Mouse (Mus musculus) liver, embryonic 14.5 days (tissue): ENCODE data around the gene 2810021J22Rik. TPM values are rescaled to one million over a fixed set of nuclear protein-coding genes. Genes with fewer than 3 reads are reported as not detected.

ENCODE experiments used
- ATAC-seq: fragments of 200-750 bp; cut with Nextera tagmentation; 2 replicates; pipeline ENCODE4 v1.8.0; 2017; ENCODE audit warnings: moderate number of reproducible peaks, mild to moderate bottlenecking, moderate library complexity; ENCODE audit not compliant: insufficient read depth
- DNase-seq, 3 experiments: peaks; one replicate each; pipeline ENCODE4 v3.0.0-alpha.2; 2012 to 2013; ENCODE audit warnings: low read depth in 3 of 3, low spot score in 3 of 3
- H3K27ac ChIP-seq: fragments of 300-500 bp; sonication (generic); 2 replicates; pipeline ENCODE4 v1.5.1; 2014; ENCODE audit warnings: moderate library complexity, mild to moderate bottlenecking, control low read depth, inconsistent platforms
- H3K27me3 ChIP-seq: fragments of 300-500 bp; sonication (generic); 2 replicates; pipeline ENCODE4 v1.6.1; 2014; ENCODE audit warnings: mild to moderate bottlenecking, low read length, moderate library complexity; ENCODE audit not compliant: control insufficient read depth, insufficient read depth
- H3K36me3 ChIP-seq: fragments of 300-500 bp; sonication (generic); replicated peaks from 2 replicates; pipeline ENCODE4 v1.6.1; 2014; ENCODE audit warnings: low read depth; ENCODE audit not compliant: control insufficient read depth, insufficient read depth
- H3K4me1 ChIP-seq, 2 experiments: fragments of 200-500 bp in 1 of 2; fragments of 300-500 bp in 1 of 2; sonication (generic) in 1 of 2; replicated peaks; 2 replicates each; pipeline ENCODE4 v1.6.1; 2012 to 2014; ENCODE audit warnings: antibody characterized with exemption in 1 of 2, inconsistent platforms in 1 of 2, low read length in 1 of 2; ENCODE audit not compliant: control insufficient read depth in 2 of 2, insufficient read depth in 2 of 2
- H3K4me2 ChIP-seq: fragments of 300-500 bp; sonication (generic); 2 replicates; pipeline ENCODE4 v1.6.1; 2014; ENCODE audit warnings: low read depth, mild to moderate bottlenecking, control low read depth, moderate library complexity
- H3K4me3 ChIP-seq, 2 experiments: fragments of 200-500 bp in 1 of 2; fragments of 300-500 bp in 1 of 2; sonication (generic) in 1 of 2; 2 replicates each; pipeline ENCODE4 v1.5.1; 2012 to 2014; ENCODE audit warnings: low read depth in 2 of 2, low read length in 2 of 2, mild to moderate bottlenecking in 2 of 2, control low read depth in 1 of 2, inconsistent platforms in 1 of 2, moderate library complexity in 1 of 2; ENCODE audit not compliant: insufficient read depth in 1 of 2
- H3K9ac ChIP-seq: fragments of 300-500 bp; sonication (generic); replicated peaks from 2 replicates; pipeline ENCODE4 v1.6.1; 2014; ENCODE audit warnings: mild to moderate bottlenecking, control low read depth, moderate library complexity
- H3K9me3 ChIP-seq: fragments of 300-500 bp; sonication (generic); 2 replicates; pipeline ENCODE4 v1.6.1; 2016; ENCODE audit warnings: low read length, mixed read lengths; ENCODE audit not compliant: control insufficient read depth
- CTCF ChIP-seq: IDR thresholded peaks from 2 replicates; pipeline ENCODE4 v1.5.1; 2016; ENCODE audit warnings: antibody characterized with exemption, low read depth, control low read depth
- EP300 ChIP-seq: IDR thresholded peaks from 2 replicates; pipeline ENCODE4 v1.6.1; 2016; ENCODE audit warnings: antibody characterized with exemption, low read depth
- WGBS: fragments of 180-500 bp; shearing (Covaris S2); extraction: QIAGEN DNeasy Blood & Tissue Kit; methylation state at CpG from one replicate; pipeline ENCODE4 v1.1.7; 2014; ENCODE audit not compliant: insufficient replicate concordance; 5-methylcytosine and 5-hydroxymethylcytosine counted together
- polyA plus RNA-seq, 2 experiments: library from polyadenylated mRNA; depleted of rRNA in 1 of 2; stranded (reverse) in 1 of 2; unstranded in 1 of 2; fragments of >200 nt; fragmentation: Nextera tagmentation in 1 of 2; extraction: Ambion mirVana in 1 of 2; gene quantifications; 2 replicates each; pipeline versions ENCODE4 v1.2.1 to v1.2.3; 2012 to 2014

Gene 2810021J22Rik
- polyA plus RNA-seq, 2 experiments = 1.5 to 2.2 TPM

DNA sequence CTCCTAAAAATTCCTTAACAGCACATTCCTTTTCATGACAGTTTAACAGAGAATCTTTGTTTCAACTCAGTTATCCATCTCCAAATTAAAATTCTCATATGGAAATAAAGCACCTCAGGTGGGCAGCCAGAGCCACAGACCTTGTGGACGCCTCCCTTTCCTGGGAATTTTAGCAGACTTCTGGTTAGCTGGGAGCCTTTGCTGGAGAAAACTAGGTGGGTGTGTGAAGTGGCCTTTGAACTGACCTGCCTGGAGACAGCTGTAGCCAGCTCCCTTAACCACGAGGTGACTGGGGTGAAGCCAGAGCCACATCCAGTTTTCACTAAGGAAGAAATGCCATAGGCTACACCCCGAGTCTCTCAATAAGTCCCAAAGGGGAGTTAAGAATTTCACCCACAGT lies 62.6 kb downstream of the 2810021J22Rik start:
- Histone ChIP-seq H3K4me3 (no peak overlapping the region), H3K9ac (0 out of 2 replicates have a peak overlapping the region, but pooled peaks have one; percentile 15), H3K27me3 (no peaks in the 10 kb centered on the region), H3K9me3 (no peaks in the 10 kb centered on the region), H3K4me2 (no peak overlapping the region; the same call in 1 of the 2 replicates), H3K4me1 (peaks cover 33 to 34% of the 10 kb centered on the region in 2 experiments), H3K27ac (peak overlapping the region; percentile 67), H3K36me3 (peaks cover 34% of the 10 kb centered on the region)
- 48% methylated on average over 3 of the region's 3 CpGs for WGBS
- ATAC-seq (no peak), DNase-seq (no peak)
- TF ChIP-seq CTCF = no peak
- TF ChIP-seq EP300 = no peak

DNA sequence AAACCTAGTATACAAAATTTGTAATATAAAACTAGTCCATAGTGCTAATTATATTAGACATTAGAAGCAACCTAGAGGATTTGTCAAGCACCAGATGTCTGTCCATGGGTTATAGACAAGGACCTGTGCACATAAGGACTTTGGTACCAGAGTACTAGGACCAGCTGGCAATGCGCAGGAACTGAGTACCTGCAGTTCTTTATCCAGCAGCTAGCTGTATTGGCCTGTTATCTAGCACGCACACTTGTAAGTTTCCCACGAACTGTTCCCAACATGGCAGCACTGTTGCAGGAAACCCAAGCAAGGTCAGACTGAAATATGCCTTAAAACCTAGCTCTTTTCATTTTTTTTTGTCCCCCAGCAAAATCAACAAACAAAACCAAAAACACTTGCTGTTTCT lies 63.2 kb downstream of the 2810021J22Rik start:
- DNase-seq (no peak), ATAC-seq (peak; percentile 56)
- peak overlapping the region; percentile 8 for H3K4me2 ChIP-seq
- no peak overlapping the region; the same call in 1 of the 2 replicates for H3K9ac ChIP-seq
- WGBS = 12% methylated on average over 3 of the region's 3 CpGs
- no peak overlapping the region for H3K4me3 ChIP-seq
- H3K27ac ChIP-seq = peak overlapping the region; percentile 67
- peaks cover 37% of the 10 kb centered on the region for H3K36me3 ChIP-seq
- H3K9me3 ChIP-seq = no peaks in the 10 kb centered on the region
- TF ChIP-seq EP300 (peak; percentile 45), CTCF (peak; percentile 56)
- peaks cover 33 to 34% of the 10 kb centered on the region in 2 experiments for H3K4me1 ChIP-seq
- no peaks in the 10 kb centered on the region for H3K27me3 ChIP-seq

DNA sequence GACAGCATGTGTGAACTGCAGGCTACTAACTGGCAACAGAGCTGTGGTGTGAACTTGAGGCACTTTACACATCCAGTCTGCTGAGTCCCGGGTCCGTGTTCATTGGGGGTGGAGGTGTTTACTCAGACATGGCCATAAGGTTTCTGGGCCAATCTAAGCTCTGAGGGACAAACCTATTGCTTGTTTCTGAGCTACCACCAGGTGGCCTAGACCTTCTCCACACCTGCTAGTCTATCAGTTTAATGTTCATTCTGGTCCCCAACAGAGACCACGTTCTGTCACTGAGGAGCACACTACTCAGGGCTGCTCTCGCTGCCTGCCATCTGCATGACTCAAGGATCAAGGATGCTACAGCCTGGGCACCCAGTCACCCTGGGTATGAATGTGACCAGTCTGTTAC lies 64.6 kb downstream of the 2810021J22Rik start:
- ATAC-seq = no peak
- Histone ChIP-seq H3K4me2 (no peak overlapping the region), H3K27ac (peak overlapping the region; percentile 67; the same call in 1 of the 2 replicates)

More for the DNA sequence above, 64.6 kb downstream of the 2810021J22Rik start:
- TF ChIP-seq EP300 (no peak), CTCF (peak; percentile 60)
- Histone ChIP-seq H3K4me1 (peaks cover 33 to 34% of the 10 kb centered on the region in 2 experiments), H3K9me3 (no peaks in the 10 kb centered on the region), H3K4me3 (no peak overlapping the region), H3K36me3 (peaks cover 38% of the 10 kb centered on the region), H3K27me3 (no peaks in the 10 kb centered on the region), H3K9ac (no peak overlapping the region)
- no peak for DNase-seq
- WGBS = 74% methylated on average over 4 of the region's 4 CpGs

Other genes starting within 250 kb of the 2810021J22Rik start
- gene Olfr323, start 236.7 kb upstream of the 2810021J22Rik start, polyA plus RNA-seq (2012; rRNA removed) = not detected in 2 replicates
- gene Olfr323, start 236.7 kb upstream of the 2810021J22Rik start, polyA plus RNA-seq (2014; fragmentation: Nextera tagmentation; extraction: Ambion mirVana) = not detected in 2 replicates
- 9.1 and 10.5 TPM in 2 replicates for gene Trim58, start 226.8 kb upstream of the 2810021J22Rik start, polyA plus RNA-seq (2012; rRNA removed)
- 10.5 and 11.8 TPM in 2 replicates for gene Trim58, start 226.8 kb upstream of the 2810021J22Rik start, polyA plus RNA-seq (2014; fragmentation: Nextera tagmentation; extraction: Ambion mirVana)
- gene Olfr322, start 208.4 kb upstream of the 2810021J22Rik start, polyA plus RNA-seq (2012; rRNA removed) = 0.03 and 0.07 TPM in 2 replicates
- 0.14 TPM in 1 of 2 replicates, not detected in the other for gene Olfr322, start 208.4 kb upstream of the 2810021J22Rik start, polyA plus RNA-seq (2014; fragmentation: Nextera tagmentation; extraction: Ambion mirVana)
- not detected in 2 replicates for gene Olfr320, start 186.1 kb upstream of the 2810021J22Rik start, polyA plus RNA-seq (2012; rRNA removed)
- not detected in 2 replicates for gene Olfr320, start 186.1 kb upstream of the 2810021J22Rik start, polyA plus RNA-seq (2014; fragmentation: Nextera tagmentation; extraction: Ambion mirVana)
- not detected in 2 replicates for gene Olfr319, start 168.1 kb upstream of the 2810021J22Rik start, polyA plus RNA-seq (2012; rRNA removed)
- gene Olfr319, start 168.1 kb upstream of the 2810021J22Rik start, polyA plus RNA-seq (2014; fragmentation: Nextera tagmentation; extraction: Ambion mirVana) = not detected in 2 replicates
- gene Olfr318, start 143.2 kb upstream of the 2810021J22Rik start, polyA plus RNA-seq (2012; rRNA removed) = not detected in 2 replicates
- gene Olfr318, start 143.2 kb upstream of the 2810021J22Rik start, polyA plus RNA-seq (2014; fragmentation: Nextera tagmentation; extraction: Ambion mirVana) = not detected in 2 replicates
- gene Olfr317, start 128.0 kb upstream of the 2810021J22Rik start, polyA plus RNA-seq (2012; rRNA removed) = not detected in 2 replicates
- not detected in 2 replicates for gene Olfr317, start 128.0 kb upstream of the 2810021J22Rik start, polyA plus RNA-seq (2014; fragmentation: Nextera tagmentation; extraction: Ambion mirVana)
- gene Olfr316, start 114.5 kb upstream of the 2810021J22Rik start, polyA plus RNA-seq (2012; rRNA removed) = not detected in 2 replicates
- not detected in 2 replicates for gene Olfr316, start 114.5 kb upstream of the 2810021J22Rik start, polyA plus RNA-seq (2014; fragmentation: Nextera tagmentation; extraction: Ambion mirVana)
- gene Olfr315, start 94.0 kb upstream of the 2810021J22Rik start, polyA plus RNA-seq (2012; rRNA removed) = not detected in 2 replicates
- not detected in 2 replicates for gene Olfr315, start 94.0 kb upstream of the 2810021J22Rik start, polyA plus RNA-seq (2014; fragmentation: Nextera tagmentation; extraction: Ambion mirVana)
- gene Olfr314, start 84.3 kb upstream of the 2810021J22Rik start, polyA plus RNA-seq (2012; rRNA removed) = not detected in 2 replicates
- not detected in 2 replicates for gene Olfr314, start 84.3 kb upstream of the 2810021J22Rik start, polyA plus RNA-seq (2014; fragmentation: Nextera tagmentation; extraction: Ambion mirVana)
- gene Fam183b, start 65.3 kb upstream of the 2810021J22Rik start, polyA plus RNA-seq (2012; rRNA removed) = not detected in 2 replicates
- gene Fam183b, start 65.3 kb upstream of the 2810021J22Rik start, polyA plus RNA-seq (2014; fragmentation: Nextera tagmentation; extraction: Ambion mirVana) = not detected in 2 replicates
- gene Olfr313, start 52.2 kb upstream of the 2810021J22Rik start, polyA plus RNA-seq (2012; rRNA removed) = not detected in 2 replicates
- gene Olfr313, start 52.2 kb upstream of the 2810021J22Rik start, polyA plus RNA-seq (2014; fragmentation: Nextera tagmentation; extraction: Ambion mirVana) = not detected in 2 replicates
- not detected in 2 replicates for gene Olfr312, start 38.0 kb upstream of the 2810021J22Rik start, polyA plus RNA-seq (2012; rRNA removed)
- not detected in 2 replicates for gene Olfr312, start 38.0 kb upstream of the 2810021J22Rik start, polyA plus RNA-seq (2014; fragmentation: Nextera tagmentation; extraction: Ambion mirVana)
- not detected in 2 replicates for gene Olfr311, start 28.0 kb upstream of the 2810021J22Rik start, polyA plus RNA-seq (2012; rRNA removed)
- gene Olfr311, start 28.0 kb upstream of the 2810021J22Rik start, polyA plus RNA-seq (2014; fragmentation: Nextera tagmentation; extraction: Ambion mirVana) = not detected in 2 replicates
- gene Gm12258, start 20.1 kb upstream of the 2810021J22Rik start, polyA plus RNA-seq (2012; rRNA removed) = 2.0 and 2.8 TPM in 2 replicates
- gene Gm12258, start 20.1 kb upstream of the 2810021J22Rik start, polyA plus RNA-seq (2014; fragmentation: Nextera tagmentation; extraction: Ambion mirVana) = 1.3 and 1.8 TPM in 2 replicates
- 3.9 and 4.6 TPM in 2 replicates for gene Zfp39, start 37.0 kb downstream of the 2810021J22Rik start, polyA plus RNA-seq (2012; rRNA removed)
- gene Zfp39, start 37.0 kb downstream of the 2810021J22Rik start, polyA plus RNA-seq (2014; fragmentation: Nextera tagmentation; extraction: Ambion mirVana) = 5.2 and 5.4 TPM in 2 replicates
- 18.2 and 19.3 TPM in 2 replicates for gene Btnl10, start 50.7 kb downstream of the 2810021J22Rik start, polyA plus RNA-seq (2012; rRNA removed)
- 9.1 and 9.6 TPM in 2 replicates for gene Btnl10, start 50.7 kb downstream of the 2810021J22Rik start, polyA plus RNA-seq (2014; fragmentation: Nextera tagmentation; extraction: Ambion mirVana)
- gene Rnf187, start 71.7 kb downstream of the 2810021J22Rik start, polyA plus RNA-seq (2012; rRNA removed) = 80.8 and 83.3 TPM in 2 replicates
- gene Rnf187, start 71.7 kb downstream of the 2810021J22Rik start, polyA plus RNA-seq (2014; fragmentation: Nextera tagmentation; extraction: Ambion mirVana) = 104 and 120 TPM in 2 replicates
- gene Hist3h2ba, start 81.7 kb downstream of the 2810021J22Rik start, polyA plus RNA-seq (2012; rRNA removed) = 15.7 and 16.0 TPM in 2 replicates
- gene Hist3h2ba, start 81.7 kb downstream of the 2810021J22Rik start, polyA plus RNA-seq (2014; fragmentation: Nextera tagmentation; extraction: Ambion mirVana) = 4.2 and 6.0 TPM in 2 replicates
- 11.0 and 11.5 TPM in 2 replicates for gene Hist3h2a, start 87.5 kb downstream of the 2810021J22Rik start, polyA plus RNA-seq (2012; rRNA removed)
- 13.5 and 16.7 TPM in 2 replicates for gene Hist3h2a, start 87.5 kb downstream of the 2810021J22Rik start, polyA plus RNA-seq (2014; fragmentation: Nextera tagmentation; extraction: Ambion mirVana)
- gene Trim17, start 87.5 kb downstream of the 2810021J22Rik start, polyA plus RNA-seq (2012; rRNA removed) = 0.05 and 0.06 TPM in 2 replicates
- gene Trim17, start 87.5 kb downstream of the 2810021J22Rik start, polyA plus RNA-seq (2014; fragmentation: Nextera tagmentation; extraction: Ambion mirVana) = 0.06 and 0.14 TPM in 2 replicates
- 8.1 and 8.3 TPM in 2 replicates for gene Trim11, start 110.9 kb downstream of the 2810021J22Rik start, polyA plus RNA-seq (2012; rRNA removed)
- gene Trim11, start 110.9 kb downstream of the 2810021J22Rik start, polyA plus RNA-seq (2014; fragmentation: Nextera tagmentation; extraction: Ambion mirVana) = 6.4 and 6.9 TPM in 2 replicates